Mouse (Mus musculus) olfactory bulb, adult 2 months (tissue): ENCODE measurements around the gene Scin.

ENCODE experiments used
- CTCF ChIP-seq: fragments of 200-500 bp; IDR thresholded peaks from 2 replicates; pipeline ENCODE4 v1.5.1; 2012; ENCODE audit warnings: low read depth, mild to moderate bottlenecking, low read length, moderate library complexity; ENCODE audit not compliant: insufficient read depth
- POLR2A ChIP-seq: fragments of 200-500 bp; IDR thresholded peaks from 2 replicates; pipeline ENCODE4 v1.6.1; 2012; ENCODE audit warnings: mild to moderate bottlenecking, low read depth, low read length, moderate library complexity; ENCODE audit not compliant: insufficient read depth

DNA sequence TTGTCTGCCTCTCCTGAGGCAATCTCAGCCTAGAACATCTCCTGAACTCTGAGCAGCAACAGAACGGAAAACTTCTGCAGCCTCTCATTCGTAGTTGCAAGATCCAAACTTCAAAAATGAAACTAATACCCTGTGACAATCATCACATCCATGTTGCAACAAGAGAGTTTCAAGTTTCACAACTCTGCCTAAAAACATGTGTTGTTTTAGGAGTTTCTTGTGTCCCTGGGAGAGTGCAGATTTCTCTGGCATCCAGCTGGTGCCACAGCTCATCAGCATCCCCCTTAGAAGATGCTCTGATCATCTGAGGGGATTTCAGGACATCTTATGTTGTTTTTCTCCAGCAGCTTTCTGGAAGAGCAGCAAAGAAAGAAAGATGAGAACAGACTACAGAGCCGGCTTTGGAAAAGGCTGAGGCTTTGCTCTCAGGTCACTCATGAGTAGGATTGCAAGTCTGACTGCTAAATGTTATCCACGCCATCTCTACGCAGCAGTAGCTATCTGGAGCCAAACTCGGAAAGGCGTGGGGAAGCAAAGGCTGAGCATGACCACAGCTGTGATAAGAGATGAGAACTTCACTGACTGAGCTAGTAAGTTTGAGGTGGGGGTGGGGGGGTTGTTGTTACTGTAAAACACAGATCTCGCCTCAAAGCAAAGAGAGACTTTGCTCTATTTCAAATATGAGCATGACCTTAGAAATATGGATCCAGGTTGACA is 18.5 kb upstream of the Scin start:
- TF ChIP-seq POLR2A (no peak), CTCF (no peak)
